Mouse (Mus musculus) bone marrow macrophage, adult 2 months (primary cell): ENCODE measurements around the gene Dnajc11. TPM values are rescaled to one million over a fixed set of nuclear protein-coding genes. Genes with fewer than 3 reads are reported as not detected.
A peak's percentile ranks its signal among the peaks of the same experiment; 100 is the strongest.

ENCODE experiments used
- H3K27ac ChIP-seq: 2 replicates; pipeline ENCODE4 v1.5.1; 2012; ENCODE audit warnings: low read depth, low read length; ENCODE audit not compliant: insufficient read depth
- H3K4me1 ChIP-seq: 2 replicates; pipeline ENCODE4 v1.6.1; 2012; ENCODE audit warnings: low read length; ENCODE audit not compliant: control insufficient read depth, insufficient read depth
- H3K4me3 ChIP-seq: 2 replicates; pipeline ENCODE4 v1.5.1; 2012; ENCODE audit warnings: mild to moderate bottlenecking, low read length, moderate library complexity; ENCODE audit not compliant: insufficient read depth
- CTCF ChIP-seq: IDR thresholded peaks from 2 replicates; pipeline ENCODE4 v1.5.1; 2012; ENCODE audit warnings: low read depth, mild to moderate bottlenecking, low read length, moderate library complexity
- POLR2A ChIP-seq: IDR thresholded peaks from 2 replicates; pipeline ENCODE4 v1.6.1; 2012; ENCODE audit warnings: mild to moderate bottlenecking, low read depth, low read length, borderline replicate concordance
- polyA plus RNA-seq: library from polyadenylated mRNA; stranded (reverse); fragments of >200 nt; gene quantifications from 2 replicates; pipeline ENCODE4 v1.2.4, GENCODE M21; 2012; ENCODE audit not compliant: missing spikeins, insufficient read depth, insufficient read length

Dnajc11 gene
- 42.0 and 43.3 TPM in 2 replicates for polyA plus RNA-seq

GRCm38 (mm10) chr4:151933505-151934214 lies at the start of gene Dnajc11:
Gene Dnajc11, plus strand, starts transcription at chr4:151933691.
- Histone ChIP-seq H3K4me3 (peak within 1 kb of the TSS; percentile 69), H3K4me1 (peaks cover 18% of the 10 kb centered on the region), H3K27ac (peak within 1 kb of the TSS; percentile 18; the same call in 1 of the 2 replicates)
- TF ChIP-seq POLR2A (no peak), CTCF (peak; percentile 21; the same call in 1 of the 2 replicates)

- H3K4me3 ChIP-seq, result no peak overlapping the region
- H3K4me1 ChIP-seq, result no peaks in the 10 kb centered on the region
- H3K27ac ChIP-seq, result no peak overlapping the region
- TF ChIP-seq POLR2A, result no peak
- peak; percentile 14; the same call in 1 of the 2 replicates for TF ChIP-seq CTCF
Measured at GRCm38 (mm10) chr4:151893241-151893640, 40.2 kb upstream of the Dnajc11 start.

GRCm38 (mm10) chr4:151894926-151895325 lies 38.6 kb upstream of the Dnajc11 start:
- Histone ChIP-seq H3K4me3 (no peak overlapping the region), H3K27ac (no peak overlapping the region), H3K4me1 (no peaks in the 10 kb centered on the region)
- TF ChIP-seq CTCF (no peak), POLR2A (no peak)

DNA sequence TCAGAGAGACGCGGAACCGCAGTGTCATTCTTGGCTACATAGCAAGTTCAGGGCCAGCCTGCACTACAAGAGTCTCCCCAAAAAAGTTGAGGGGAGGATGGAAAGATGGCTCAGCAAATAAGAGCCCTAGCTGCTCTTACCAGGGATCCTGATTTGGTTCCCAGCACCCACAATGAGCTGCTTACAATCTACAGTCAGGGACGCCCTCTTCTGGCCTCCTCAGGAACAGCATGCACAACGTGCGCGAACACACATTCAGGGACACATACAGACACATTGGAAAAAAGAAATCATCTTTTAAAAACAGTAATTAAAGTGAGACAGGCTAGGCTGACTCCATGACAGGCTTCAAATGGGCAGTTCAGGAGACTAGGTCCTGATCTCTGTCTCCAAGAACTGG lies 37.9 kb upstream of the Dnajc11 start:
- Histone ChIP-seq H3K4me1 (no peaks in the 10 kb centered on the region), H3K4me3 (no peak overlapping the region), H3K27ac (no peak overlapping the region)
- TF ChIP-seq CTCF, result no peak
- TF ChIP-seq POLR2A, result no peak

DNA sequence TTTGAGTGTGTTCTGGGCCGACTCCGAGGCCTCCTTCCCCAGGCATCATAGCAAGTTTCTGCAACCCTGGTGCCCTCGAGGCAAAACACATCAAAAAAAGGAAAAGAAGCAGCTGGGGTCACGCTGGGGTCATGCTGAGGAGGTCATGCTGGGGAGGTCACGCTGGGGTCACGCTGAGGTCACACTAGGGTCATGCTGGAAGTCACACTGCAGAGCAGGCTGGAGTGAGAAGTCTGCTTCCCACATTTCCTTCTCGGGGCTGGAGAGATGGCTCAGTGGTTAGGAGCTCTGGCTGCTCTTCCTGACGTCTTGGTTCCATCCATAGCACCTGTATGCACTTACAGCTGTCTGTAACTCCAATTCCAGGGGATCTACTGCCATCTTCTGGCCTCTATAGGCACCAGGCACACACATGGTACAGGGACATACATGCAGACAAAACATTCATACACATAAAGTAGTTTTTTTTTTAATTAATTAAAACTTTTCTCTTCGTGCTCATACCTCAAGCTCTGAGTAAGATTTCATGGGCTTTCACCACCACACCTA lies 36.3 kb upstream of the Dnajc11 start:
- no peaks in the 10 kb centered on the region for H3K4me1 ChIP-seq
- no peak overlapping the region for H3K4me3 ChIP-seq
- H3K27ac ChIP-seq, result no peak overlapping the region
- TF ChIP-seq CTCF (no peak), POLR2A (no peak)

DNA sequence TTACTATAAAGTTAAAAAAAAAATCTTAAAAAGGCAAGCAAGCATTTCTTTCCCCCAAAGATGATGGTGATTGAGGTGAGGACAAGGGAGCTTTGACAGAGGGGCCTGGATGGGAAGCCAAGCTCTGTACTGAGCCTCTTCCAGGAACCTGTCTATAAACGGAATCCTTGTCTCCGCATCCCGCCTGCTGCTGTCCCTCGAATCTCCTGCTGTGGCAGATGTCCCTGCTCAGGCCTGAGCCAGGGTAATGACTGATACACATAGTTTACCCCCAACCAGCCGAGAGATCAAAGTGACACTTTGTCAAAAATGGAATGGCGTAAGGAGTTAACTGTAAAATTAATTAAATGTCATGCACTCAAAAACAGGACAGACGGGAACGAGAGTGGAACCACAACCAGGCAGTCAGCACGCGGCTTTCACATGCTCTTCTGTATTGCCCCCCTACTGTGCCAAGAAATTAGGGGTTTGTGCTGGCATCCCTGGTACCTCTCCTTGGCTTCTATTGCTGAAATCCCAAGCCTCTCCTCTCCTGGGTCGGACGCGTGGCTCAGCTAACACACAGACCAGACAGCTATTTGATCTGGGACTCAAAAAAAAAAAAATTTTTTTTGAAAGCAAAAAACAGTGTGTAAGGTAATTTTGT lies 34.8 kb upstream of the Dnajc11 start:
- H3K27ac ChIP-seq, result no peak overlapping the region
- no peaks in the 10 kb centered on the region; the same call in 1 of the 2 replicates for H3K4me1 ChIP-seq
- no peak overlapping the region for H3K4me3 ChIP-seq
- no peak for TF ChIP-seq POLR2A
- TF ChIP-seq CTCF, result no peak

DNA sequence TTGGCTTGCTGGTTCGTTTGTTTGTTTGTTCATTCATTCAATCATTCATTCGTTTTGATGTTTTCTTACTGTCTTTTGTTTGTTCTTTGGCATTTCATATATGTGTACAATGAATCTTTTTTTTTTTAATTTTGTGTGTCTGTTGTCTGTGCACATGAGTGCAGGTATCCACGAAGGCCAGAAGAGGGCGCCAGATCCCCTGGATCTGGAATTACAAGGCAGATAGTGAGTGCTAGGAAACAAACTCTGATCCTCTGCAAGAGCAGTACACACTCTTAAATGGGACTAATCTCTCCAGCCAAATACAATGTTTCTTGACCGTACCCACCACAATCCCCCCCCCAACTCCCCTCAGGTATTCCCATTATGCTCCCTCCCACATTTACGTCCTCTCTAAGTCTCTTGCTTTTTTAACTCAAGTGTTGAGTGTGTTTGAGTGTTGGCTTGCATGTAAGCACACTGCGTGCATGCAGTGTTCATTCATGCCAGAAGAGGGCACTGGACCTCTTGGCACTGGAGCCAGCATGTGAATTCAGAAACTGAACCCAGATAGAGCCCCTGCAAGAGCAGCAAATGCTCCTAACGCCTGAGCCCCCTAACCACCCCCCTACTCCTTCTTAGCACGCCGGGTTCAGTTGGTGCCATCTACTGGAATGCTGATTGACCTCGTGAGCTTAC lies 33.6 kb upstream of the Dnajc11 start:
- no peak overlapping the region for H3K27ac ChIP-seq
- H3K4me3 ChIP-seq, result no peak overlapping the region
- TF ChIP-seq CTCF (no peak), POLR2A (no peak)
- H3K4me1 ChIP-seq, result no peaks in the 10 kb centered on the region; the same call in 1 of the 2 replicates

GRCm38 (mm10) chr4:151900735-151901134 lies 32.8 kb upstream of the Dnajc11 start:
- Histone ChIP-seq H3K27ac (no peak overlapping the region), H3K4me3 (no peak overlapping the region), H3K4me1 (no peaks in the 10 kb centered on the region; the same call in 1 of the 2 replicates)
- TF ChIP-seq POLR2A, result no peak
- no peak for TF ChIP-seq CTCF

- H3K4me1 ChIP-seq, result no peaks in the 10 kb centered on the region; the same call in 1 of the 2 replicates
- no peak overlapping the region for H3K4me3 ChIP-seq
- no peak overlapping the region for H3K27ac ChIP-seq
- TF ChIP-seq CTCF (no peak), POLR2A (no peak)
Measured at GRCm38 (mm10) chr4:151901422-151901821, 32.1 kb upstream of the Dnajc11 start.

GRCm38 (mm10) chr4:151902046-151902688 lies 31.3 kb upstream of the Dnajc11 start:
- H3K27ac ChIP-seq, result no peak overlapping the region
- no peaks in the 10 kb centered on the region; the same call in 1 of the 2 replicates for H3K4me1 ChIP-seq
- no peak for TF ChIP-seq CTCF
- TF ChIP-seq POLR2A, result no peak
- H3K4me3 ChIP-seq, result no peak overlapping the region
